Mouse (Mus musculus) erythroid progenitor cell, adult 5-6 weeks (primary cell): ENCODE data around the gene Fam76a. TPM values are rescaled to one million over a fixed set of nuclear protein-coding genes. Genes with fewer than 3 reads are reported as not detected.

Source experiments
- ATAC-seq: replicated peaks from 2 replicates; pipeline ENCODE4 v1.8.0; 2016; ENCODE audit warnings: moderate number of reproducible peaks, mild to moderate bottlenecking, moderate TSS enrichment, inconsistent platforms; ENCODE audit not compliant: poor library complexity, low FRiP score, severe bottlenecking
- total RNA-seq, 2 experiments: library from RNA; stranded (forward) in 1 of 2; stranded (reverse) in 1 of 2; fragments of 150-400 nt in 1 of 2; fragments of 186-747, 209-891 nt in 1 of 2; gene quantifications; 2 replicates each; pipeline versions ENCODE4 v1.2.3 to v1.2.4; 2015 to 2017; ENCODE audit warnings: low replicate concordance in 2 of 2

The Fam76a gene
- total RNA-seq (2015; ENCODE audit: low replicate concordance) = 30.6 and 35.0 TPM in 2 replicates
- 41.3 and 67.4 TPM in 2 replicates for total RNA-seq (2017; ENCODE audit: low replicate concordance)

- ATAC-seq = peak; percentile 91
Measured at GRCm38 (mm10) chr4:132922558-132923008, at the start of gene Fam76a. Fam76a (minus strand) TSS chr4:132922558.

GRCm38 (mm10) chr4:132972101-132972500, 49.7 kb upstream of the Fam76a start:
- no peak for ATAC-seq

GRCm38 (mm10) chr4:132971601-132972000, 49.2 kb upstream of the Fam76a start:
- no peak for ATAC-seq

- no peak for ATAC-seq
Measured at GRCm38 (mm10) chr4:132968105-132968938, 46.0 kb upstream of the Fam76a start.

- no peak for ATAC-seq
Measured at GRCm38 (mm10) chr4:132964473-132964872, 42.1 kb upstream of the Fam76a start.

GRCm38 (mm10) chr4:132964064-132964463, 41.7 kb upstream of the Fam76a start:
- no peak for ATAC-seq

- no peak for ATAC-seq
Measured at GRCm38 (mm10) chr4:132963436-132963835, 41.1 kb upstream of the Fam76a start.

GRCm38 (mm10) chr4:132962628-132963027, 40.3 kb upstream of the Fam76a start:
- ATAC-seq = no peak

- ATAC-seq = no peak
Measured at GRCm38 (mm10) chr4:132961866-132962265, 39.5 kb upstream of the Fam76a start.

GRCm38 (mm10) chr4:132960864-132961639, 38.7 kb upstream of the Fam76a start:
- ATAC-seq = no peak

- ATAC-seq = no peak
Measured at GRCm38 (mm10) chr4:132960313-132960712, 38.0 kb upstream of the Fam76a start.

- ATAC-seq = no peak
Measured at GRCm38 (mm10) chr4:132959679-132960045, 37.3 kb upstream of the Fam76a start.

- ATAC-seq = no peak
Measured at GRCm38 (mm10) chr4:132958741-132959678, 36.7 kb upstream of the Fam76a start.

- ATAC-seq = no peak
Measured at GRCm38 (mm10) chr4:132955395-132955791, 33.0 kb upstream of the Fam76a start.

- ATAC-seq = no peak
Measured at GRCm38 (mm10) chr4:132954530-132955394, 32.4 kb upstream of the Fam76a start.

- no peak for ATAC-seq
Measured at GRCm38 (mm10) chr4:132950999-132951398, 28.6 kb upstream of the Fam76a start.

GRCm38 (mm10) chr4:132949882-132950532, 27.6 kb upstream of the Fam76a start:
- no peak for ATAC-seq
